Mouse (Mus musculus) liver, adult 2 months (tissue): ENCODE measurements around the gene Carnmt1. TPM values are rescaled to one million over a fixed set of nuclear protein-coding genes. Genes with fewer than 3 reads are reported as not detected.

Experiments
- DNase-seq: peaks from one replicate; pipeline ENCODE4 v3.0.0-alpha.2; 2011; ENCODE audit warnings: low read depth, low spot score; ENCODE audit errors: extremely low read depth
- H3K27ac ChIP-seq: fragments of 200-500 bp; replicated peaks from 2 replicates; pipeline ENCODE4 v1.5.1; 2012; ENCODE audit warnings: low read depth, mild to moderate bottlenecking, control low read depth, inconsistent platforms, low read length; ENCODE audit not compliant: insufficient read depth
- H3K27me3 ChIP-seq: fragments of 200-500 bp; 2 replicates; pipeline ENCODE4 v1.6.1; 2012; ENCODE audit warnings: mild to moderate bottlenecking, moderate library complexity, low read length, inconsistent platforms; ENCODE audit not compliant: control insufficient read depth, insufficient read depth
- H3K36me3 ChIP-seq: fragments of 200-500 bp; 2 replicates; pipeline ENCODE4 v1.6.1; 2012; ENCODE audit warnings: low read length, inconsistent platforms; ENCODE audit not compliant: control insufficient read depth, insufficient read depth
- H3K4me1 ChIP-seq: fragments of 200-500 bp; 2 replicates; pipeline ENCODE4 v1.6.1; 2011; ENCODE audit warnings: low read length; ENCODE audit not compliant: control insufficient read depth, insufficient read depth
- H3K4me3 ChIP-seq: fragments of 200-500 bp; 2 replicates; pipeline ENCODE4 v1.5.1; 2011; ENCODE audit warnings: low read depth, mild to moderate bottlenecking, control low read depth, low read length, moderate library complexity; ENCODE audit not compliant: insufficient read depth
- H3K79me2 ChIP-seq: fragments of 200-500 bp; 2 replicates; pipeline ENCODE4 v1.6.1; 2012; ENCODE audit warnings: inconsistent platforms, mild to moderate bottlenecking, low read length, moderate library complexity; ENCODE audit not compliant: control insufficient read depth, insufficient read depth
- H3K9ac ChIP-seq: fragments of 200-500 bp; 2 replicates; pipeline ENCODE4 v1.6.1; 2012; ENCODE audit warnings: low read depth, mild to moderate bottlenecking, control low read depth, inconsistent platforms, low read length
- CTCF ChIP-seq: fragments of 200-500 bp; IDR thresholded peaks from 2 replicates; pipeline ENCODE4 v1.5.1; 2011; ENCODE audit warnings: low read depth, low read length, control low read depth
- POLR2A ChIP-seq: fragments of 200-500 bp; IDR thresholded peaks from 2 replicates; pipeline ENCODE4 v1.6.1; 2011; ENCODE audit warnings: low read length, control low read depth; ENCODE audit not compliant: insufficient read depth; ENCODE audit errors: extremely low read depth
- WGBS: fragments of 180-500 bp; shearing (Covaris S2); methylation state at CpG from one replicate; pipeline ENCODE4 v1.1.7; 2018; 5-methylcytosine and 5-hydroxymethylcytosine counted together
- polyA plus RNA-seq: library from polyadenylated mRNA; depleted of rRNA; stranded (reverse); fragments of >200 nt; gene quantifications from 2 replicates; pipeline ENCODE4 v1.2.3, GENCODE M21; 2012
- total RNA-seq: library from RNA; depleted of rRNA; stranded (reverse); fragments of >200 nt; gene quantifications from 2 replicates; pipeline ENCODE4 v1.2.3, GENCODE M21; 2014

Carnmt1 gene
- total and polyA plus RNA-seq, 2 experiments, result 5.4 to 11.9 TPM

DNA sequence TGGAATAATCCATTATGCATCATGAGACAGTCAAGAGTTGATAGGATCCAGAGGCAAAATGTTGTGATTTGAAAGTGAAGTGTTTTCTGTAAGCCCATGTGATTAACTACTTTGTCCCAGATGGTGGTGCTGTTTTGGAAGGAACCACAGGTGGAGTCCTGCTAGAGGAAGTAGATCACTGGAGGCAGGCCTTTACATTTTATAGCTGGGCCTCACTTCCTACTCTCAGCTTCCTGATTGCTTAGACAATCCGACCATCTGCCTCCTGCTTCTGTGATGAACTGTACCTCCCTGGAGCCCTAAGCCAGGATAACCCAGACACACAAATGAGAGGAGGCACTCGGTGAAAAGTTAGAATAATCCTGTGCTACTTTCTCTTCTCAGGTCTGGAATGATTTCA is 6.7 kb upstream of the Carnmt1 start:
- DNase-seq, result no peak
- Histone ChIP-seq H3K79me2 (no peaks in the 10 kb centered on the region), H3K4me1 (no peaks in the 10 kb centered on the region), H3K27ac (no peak overlapping the region), H3K36me3 (no peaks in the 10 kb centered on the region; the same call in 1 of the 2 replicates), H3K27me3 (no peaks in the 10 kb centered on the region), H3K9ac (no peak overlapping the region), H3K4me3 (no peak overlapping the region)
- TF ChIP-seq CTCF (no peak), POLR2A (no peak)
- 74% methylated on average over 2 of the region's 2 CpGs for WGBS

- Histone ChIP-seq H3K27ac (no peak overlapping the region), H3K4me3 (no peak overlapping the region), H3K79me2 (no peaks in the 10 kb centered on the region), H3K4me1 (peaks cover 7% of the 10 kb centered on the region), H3K9ac (no peak overlapping the region), H3K36me3 (no peaks in the 10 kb centered on the region), H3K27me3 (no peaks in the 10 kb centered on the region)
- no peak for TF ChIP-seq POLR2A
- no peak for TF ChIP-seq CTCF
- 95% methylated on average over 7 of the region's 7 CpGs for WGBS
- no peak for DNase-seq
Observed at GRCm38 (mm10) chr19:18666966-18667365, 3.6 kb upstream of the Carnmt1 start.

GRCm38 (mm10) chr19:18669551-18669950 is 1.0 kb upstream of the Carnmt1 start:
- Histone ChIP-seq H3K27me3 (no peaks in the 10 kb centered on the region), H3K4me1 (peaks cover 7% of the 10 kb centered on the region), H3K4me3 (no peak overlapping the region), H3K79me2 (peaks cover 7% of the 10 kb centered on the region; the same call in 1 of the 2 replicates), H3K9ac (no peak overlapping the region), H3K36me3 (no peaks in the 10 kb centered on the region), H3K27ac (no peak overlapping the region)
- WGBS, result 94% methylated on average over 7 of the region's 7 CpGs
- DNase-seq, result no peak
- TF ChIP-seq POLR2A (no peak), CTCF (no peak)

DNA sequence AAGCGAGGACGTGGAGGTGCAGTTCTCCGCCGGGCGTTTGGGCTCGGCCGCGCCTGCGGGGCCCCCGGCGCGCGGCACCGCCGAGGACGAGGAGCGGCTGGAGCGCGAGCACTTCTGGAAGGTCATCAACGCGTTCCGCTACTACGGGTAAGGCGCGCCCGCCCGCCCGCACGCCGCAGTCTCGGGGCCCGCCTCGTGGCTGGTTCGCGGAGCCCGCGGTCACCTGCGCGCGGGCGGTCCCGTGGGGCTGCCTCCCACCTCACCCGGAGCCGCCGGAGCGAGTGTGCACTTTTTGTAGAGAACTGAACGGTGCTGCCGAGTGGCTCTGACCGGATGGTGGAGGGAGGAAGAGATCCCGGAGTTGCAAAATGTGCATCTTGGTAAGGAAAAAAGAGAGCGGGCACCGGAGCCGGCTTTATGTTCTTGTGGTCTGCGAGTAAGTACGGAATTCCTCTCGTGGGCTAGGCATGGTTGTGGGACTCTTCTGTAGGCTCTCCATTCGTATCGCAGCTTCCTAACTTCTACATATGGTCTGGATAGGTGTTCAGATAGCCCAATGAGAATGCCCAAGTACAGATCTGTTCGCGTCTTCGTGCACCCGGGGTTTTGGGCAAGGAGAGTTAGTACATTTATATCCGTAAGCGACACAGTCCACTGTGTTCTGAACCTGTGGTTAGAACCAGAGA is 635 bp downstream of the Carnmt1 start:
- H3K4me1 ChIP-seq, result peaks cover 7% of the 10 kb centered on the region
- H3K27ac ChIP-seq, result peak overlapping the region; percentile 64
- peak; percentile 37 for DNase-seq
- peak overlapping the region; percentile 92 for H3K9ac ChIP-seq
- under 1% methylated on average over 64 of the region's 64 CpGs for WGBS
- no peaks in the 10 kb centered on the region for H3K27me3 ChIP-seq
- TF ChIP-seq POLR2A (no peak), CTCF (no peak)
- peaks cover 9% of the 10 kb centered on the region; the same call in 1 of the 2 replicates for H3K79me2 ChIP-seq
- no peaks in the 10 kb centered on the region for H3K36me3 ChIP-seq
- peak overlapping the region; percentile 99 for H3K4me3 ChIP-seq

GRCm38 (mm10) chr19:18672498-18672897 is 1.9 kb downstream of the Carnmt1 start:
- WGBS, result 77% methylated on average over 3 of the region's 3 CpGs
- H3K9ac ChIP-seq, result no peak overlapping the region
- no peak overlapping the region for H3K27ac ChIP-seq
- TF ChIP-seq CTCF, result no peak
- no peak for TF ChIP-seq POLR2A
- no peak for DNase-seq
- no peak overlapping the region for H3K4me3 ChIP-seq
- peaks cover 7% of the 10 kb centered on the region for H3K4me1 ChIP-seq
- no peaks in the 10 kb centered on the region for H3K27me3 ChIP-seq
- H3K36me3 ChIP-seq, result no peaks in the 10 kb centered on the region
- H3K79me2 ChIP-seq, result peaks cover 11% of the 10 kb centered on the region; the same call in 1 of the 2 replicates

DNA sequence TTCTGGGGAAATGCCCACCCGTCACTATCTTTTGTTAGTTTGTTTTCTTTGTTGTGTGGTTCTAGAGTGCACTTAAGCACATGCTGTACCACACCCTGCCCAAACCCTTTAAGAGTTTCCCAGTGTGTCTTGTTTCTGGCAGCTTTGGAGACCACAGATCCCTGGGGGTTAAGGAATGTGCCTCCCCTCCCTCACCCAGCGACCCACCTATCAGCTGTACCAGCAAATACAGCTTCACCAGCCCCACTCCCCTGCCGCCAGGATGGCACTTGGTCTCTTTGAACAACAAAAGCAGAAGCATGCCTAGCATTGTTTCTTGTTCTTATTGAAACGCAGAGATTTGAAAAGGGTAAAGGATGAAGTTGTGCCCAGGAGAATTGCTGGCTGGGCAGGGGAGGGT is 2.6 kb downstream of the Carnmt1 start:
- no peaks in the 10 kb centered on the region for H3K27me3 ChIP-seq
- no peak overlapping the region for H3K4me3 ChIP-seq
- H3K36me3 ChIP-seq, result no peaks in the 10 kb centered on the region
- no peak for TF ChIP-seq POLR2A
- no peak for TF ChIP-seq CTCF
- H3K79me2 ChIP-seq, result peaks cover 11% of the 10 kb centered on the region; the same call in 1 of the 2 replicates
- H3K9ac ChIP-seq, result no peak overlapping the region
- DNase-seq, result no peak
- 91% methylated on average over 4 of the region's 4 CpGs for WGBS
- no peak overlapping the region for H3K27ac ChIP-seq
- H3K4me1 ChIP-seq, result peaks cover 7% of the 10 kb centered on the region
